Mouse (Mus musculus) thymus, postnatal 0 days (tissue): ENCODE measurements around the gene Gtsf1l. TPM values are rescaled to one million over a fixed set of nuclear protein-coding genes. Genes with fewer than 3 reads are reported as not detected.

Experiments
- DNase-seq: peaks from one replicate; pipeline ENCODE4 v3.0.0-alpha.2; 2015; ENCODE audit warnings: low spot score
- microRNA-seq: library from miRNA; unstranded; fragments of <30 nt; microRNA quantifications from one replicate; pipeline ENCODE4, GENCODE M21; 2016; ENCODE audit warnings: borderline number of aligned reads
- polyA plus RNA-seq: library from polyadenylated mRNA; unstranded; fragments of >200 nt; fragmentation: Nextera tagmentation; extraction: Ambion mirVana; gene quantifications from 2 replicates; pipeline ENCODE4 v1.2.1, GENCODE M21; 2015

The Gtsf1l gene
- polyA plus RNA-seq, 1 experiment from 2014 or later, result not detected

GRCm38 (mm10) chr2:163052101-163052500 lies 35.6 kb downstream of the Gtsf1l start:
- DNase-seq, result no peak

GRCm38 (mm10) chr2:163051691-163052090 lies 36.0 kb downstream of the Gtsf1l start:
- DNase-seq, result no peak

GRCm38 (mm10) chr2:163049116-163049515 lies 38.5 kb downstream of the Gtsf1l start:
- no peak for DNase-seq

GRCm38 (mm10) chr2:163048125-163048524 lies 39.5 kb downstream of the Gtsf1l start:
- peak; percentile 68 for DNase-seq

- no peak for DNase-seq
These were observed 47.7 kb downstream of the Gtsf1l start for GRCm38 (mm10) chr2:163039940-163040339.

Small RNA genes within 50 kb of the gene (microRNA-seq; reads per million reads assigned to microRNA genes)
- gene Gm22174 (not detected), gene Mir7003 (not detected)

Other genes with a start within 250 kb of the Gtsf1l start
- 203 and 212 TPM in 2 replicates for gene Srsf6, start 156.3 kb downstream of the Gtsf1l start, polyA plus RNA-seq
- 0.05 TPM in 1 of 2 replicates, not detected in the other for gene L3mbtl1, start 144.4 kb downstream of the Gtsf1l start, polyA plus RNA-seq
- gene Sgk2, start 100.5 kb downstream of the Gtsf1l start, polyA plus RNA-seq, result 0.10 and 0.22 TPM in 2 replicates
- 54.7 and 59.2 TPM in 2 replicates for gene Ift52, start 70.5 kb downstream of the Gtsf1l start, polyA plus RNA-seq
- gene Mybl2, start 33.2 kb downstream of the Gtsf1l start, polyA plus RNA-seq, result 26.9 and 27.5 TPM in 2 replicates
- gene Tox2, start 115.3 kb upstream of the Gtsf1l start, polyA plus RNA-seq, result 2.7 and 3.5 TPM in 2 replicates